Mouse (Mus musculus) ovary, postnatal 14 days (tissue): ENCODE measurements around the gene Olfr223.
"Not testable (repeated sequence)": the region's sequence is repeated elsewhere in the genome, so short reads cannot be mapped to it uniquely, and the experiment has no call there.

Source experiments
- DNase-seq: peaks from one replicate; pipeline ENCODE4 v3.0.0; 2022; ENCODE audit warnings: low spot score

The Olfr223 gene

GRCm38 (mm10) chr11:59593189-59593588 lies at the start of gene Olfr223:
Olfr223 (minus strand) TSS chr11:59593289.
- DNase-seq: no peak

- DNase-seq: no peak
Measured at GRCm38 (mm10) chr11:59642420-59642819, 49.3 kb upstream of the Olfr223 start.

- no peak for DNase-seq
Measured at GRCm38 (mm10) chr11:59641227-59641626, 48.1 kb upstream of the Olfr223 start.

DNA sequence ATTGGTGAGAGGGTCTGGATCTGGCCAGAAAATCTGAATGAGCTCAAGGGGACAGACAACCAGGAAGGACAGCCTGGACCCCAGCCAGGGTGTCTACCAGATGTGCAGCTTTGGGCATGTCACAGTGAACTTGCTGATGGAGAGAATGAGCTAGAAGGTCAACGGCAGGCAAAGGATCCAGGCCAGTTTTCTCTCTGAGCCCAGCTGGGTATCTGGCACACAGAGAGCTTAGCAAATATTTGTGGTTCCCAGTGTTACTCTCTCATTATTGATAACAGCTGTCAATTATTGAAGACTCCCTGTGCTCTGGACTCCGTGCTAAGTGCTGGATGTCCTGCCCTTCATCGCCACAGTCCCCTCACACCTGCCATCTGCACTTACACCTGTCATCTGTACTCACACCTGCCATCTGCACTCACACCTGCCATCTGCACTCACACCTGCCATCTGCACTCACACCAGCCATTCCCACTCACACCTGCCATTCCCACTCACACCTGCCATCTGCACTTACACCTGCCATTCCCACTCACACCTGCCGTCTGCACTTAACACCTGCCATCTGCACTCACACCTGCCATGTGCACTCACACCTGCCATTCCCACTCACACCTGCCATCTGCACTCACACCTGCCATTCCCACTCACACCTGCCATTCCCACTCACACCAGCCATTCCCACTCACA lies 47.0 kb upstream of the Olfr223 start:
- DNase-seq: no peak

DNA sequence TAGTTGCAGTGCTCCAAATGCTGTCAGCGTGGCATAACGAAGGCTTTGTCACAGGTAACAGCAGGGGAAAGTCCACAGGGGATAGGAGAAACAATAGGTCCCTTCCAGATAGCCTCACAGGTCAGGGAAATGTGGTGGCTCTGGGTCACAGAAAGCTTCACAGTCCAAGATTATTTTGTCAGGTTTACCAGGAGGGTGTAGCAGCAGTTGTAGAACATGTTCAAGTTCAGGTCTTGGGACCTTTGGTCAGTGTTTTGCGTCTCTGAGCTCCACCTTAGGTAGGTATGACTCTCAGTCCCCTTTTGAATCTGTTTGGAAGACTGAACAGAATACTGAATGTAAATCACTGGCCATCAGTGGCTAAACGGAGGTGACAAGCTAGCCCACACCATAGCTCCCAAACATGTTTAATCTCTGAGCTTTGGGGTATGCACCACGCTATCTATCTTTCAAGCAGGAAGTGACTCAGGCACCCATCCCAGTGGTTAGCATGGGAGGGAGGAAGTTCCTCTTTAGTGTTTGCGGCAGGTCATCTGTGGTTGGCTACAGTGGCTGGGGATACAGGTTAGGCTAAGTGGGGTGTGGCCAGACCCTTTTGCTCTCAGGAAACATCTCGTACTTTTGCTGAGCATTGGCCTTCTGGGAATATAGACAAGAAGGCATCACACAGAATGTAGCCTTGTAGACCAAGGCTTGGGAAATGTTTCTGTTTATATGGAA lies 43.8 kb upstream of the Olfr223 start:
- no peak for DNase-seq

GRCm38 (mm10) chr11:59635821-59636694 lies 43.0 kb upstream of the Olfr223 start:
- DNase-seq: no peak

GRCm38 (mm10) chr11:59635251-59635795 lies 42.2 kb upstream of the Olfr223 start:
- DNase-seq: no peak

DNA sequence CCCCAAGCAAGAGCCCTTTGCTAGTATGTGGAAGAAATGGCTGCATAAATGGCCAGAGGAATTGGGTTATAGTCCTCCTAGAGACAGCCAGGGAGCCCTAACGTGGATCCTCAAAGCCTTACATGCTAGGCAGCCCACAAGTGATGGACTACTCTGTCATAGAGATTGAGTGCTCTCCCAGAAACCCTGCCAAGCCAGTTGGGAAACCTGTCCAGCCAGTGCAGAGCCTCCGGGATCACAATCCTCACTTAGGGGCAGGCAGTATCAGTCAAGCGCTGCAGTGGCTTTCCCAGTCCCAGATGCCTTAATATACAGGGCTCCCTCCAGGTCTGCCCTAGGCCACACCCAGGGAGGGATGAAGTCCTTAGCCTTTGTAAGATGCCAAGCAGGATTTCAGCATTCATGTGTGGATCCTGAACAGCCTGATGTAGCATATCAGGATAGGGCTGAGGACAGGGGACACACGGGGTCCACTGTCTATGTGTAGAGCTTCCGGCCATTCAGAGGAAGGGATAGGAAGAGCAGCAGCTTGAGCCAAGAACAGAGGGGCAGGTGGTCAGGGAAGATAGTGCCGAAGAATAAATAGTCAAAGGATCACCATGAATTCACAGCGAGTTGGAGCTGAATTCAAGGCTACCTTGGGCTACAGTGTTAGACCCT lies 41.0 kb upstream of the Olfr223 start:
- DNase-seq: no peak

DNA sequence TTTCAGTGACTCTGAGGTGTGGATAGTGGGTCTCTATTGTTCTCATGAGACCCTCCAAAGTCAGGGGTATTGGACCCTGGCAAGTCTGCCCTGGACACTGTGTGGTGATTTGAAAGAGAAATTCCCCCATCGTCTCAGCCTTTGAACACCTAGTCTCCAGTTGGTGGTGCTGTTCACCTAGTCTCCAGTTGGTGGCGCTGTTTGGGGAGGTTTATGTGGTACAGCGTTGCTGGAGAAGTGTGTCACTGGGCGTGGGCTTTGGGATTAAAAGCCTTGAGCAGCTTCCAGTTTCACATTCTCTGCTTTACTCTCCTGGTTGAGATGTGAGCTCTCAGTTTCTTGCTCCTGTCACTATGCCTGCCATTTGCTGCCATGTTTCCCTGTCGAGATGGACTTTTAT lies 39.9 kb upstream of the Olfr223 start:
- peak; percentile 47 for DNase-seq

DNA sequence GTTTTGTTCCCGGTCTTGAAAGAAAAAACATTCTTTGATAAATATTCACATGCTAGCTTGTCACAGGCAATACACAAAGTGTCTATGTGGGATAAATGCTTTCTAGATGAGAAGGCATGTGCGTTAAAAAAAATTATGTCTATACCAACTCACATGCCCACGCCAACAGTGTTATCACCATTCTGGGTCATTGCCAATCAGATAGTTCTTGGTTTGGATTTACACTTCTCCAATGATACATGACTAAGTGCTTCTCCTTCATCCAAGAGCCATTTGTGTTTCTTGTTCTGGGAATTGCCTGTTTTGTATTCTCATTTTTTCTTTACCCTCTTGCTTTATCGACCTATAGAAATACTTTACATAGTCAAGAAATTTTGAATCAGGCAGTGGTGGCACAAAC lies 38.9 kb upstream of the Olfr223 start:
- DNase-seq: no peak

- no peak for DNase-seq
Measured at GRCm38 (mm10) chr11:59629871-59630270, 36.8 kb upstream of the Olfr223 start.

- no peak for DNase-seq
Measured at GRCm38 (mm10) chr11:59628177-59628576, 35.1 kb upstream of the Olfr223 start.

DNA sequence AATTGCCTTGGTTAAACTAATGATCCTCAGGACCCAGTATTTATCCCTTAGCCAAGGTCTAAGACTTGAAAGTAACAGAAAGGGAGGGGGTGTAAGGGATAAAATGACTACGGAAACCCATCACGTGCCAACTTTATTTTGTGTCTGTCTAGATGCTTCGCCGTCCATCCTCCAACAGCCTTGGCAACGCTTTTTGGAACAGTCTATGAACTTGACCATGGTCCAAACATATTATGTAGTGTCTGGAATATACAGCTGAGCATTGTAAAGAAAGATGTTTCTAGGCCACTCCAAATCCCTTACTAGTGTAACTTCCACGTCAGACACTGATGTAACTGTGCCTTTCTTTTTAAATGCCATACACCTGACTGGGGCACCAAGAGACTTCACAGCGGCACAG lies 33.1 kb upstream of the Olfr223 start:
- no peak for DNase-seq

- peak; percentile 49 for DNase-seq
Measured at GRCm38 (mm10) chr11:59624017-59624630, 31.0 kb upstream of the Olfr223 start.

GRCm38 (mm10) chr11:59622214-59622613 lies 29.1 kb upstream of the Olfr223 start:
- DNase-seq: no peak

GRCm38 (mm10) chr11:59616986-59617385 lies 23.9 kb upstream of the Olfr223 start:
- not testable (repeated sequence) for DNase-seq

- no peak for DNase-seq
Measured at GRCm38 (mm10) chr11:59614120-59614519, 21.0 kb upstream of the Olfr223 start.

- no peak for DNase-seq
Measured at GRCm38 (mm10) chr11:59611646-59612045, 18.6 kb upstream of the Olfr223 start.

- DNase-seq: no peak
Measured at GRCm38 (mm10) chr11:59602287-59602686, 9.2 kb upstream of the Olfr223 start.

GRCm38 (mm10) chr11:59600872-59601271 lies 7.8 kb upstream of the Olfr223 start:
- DNase-seq: no peak

DNA sequence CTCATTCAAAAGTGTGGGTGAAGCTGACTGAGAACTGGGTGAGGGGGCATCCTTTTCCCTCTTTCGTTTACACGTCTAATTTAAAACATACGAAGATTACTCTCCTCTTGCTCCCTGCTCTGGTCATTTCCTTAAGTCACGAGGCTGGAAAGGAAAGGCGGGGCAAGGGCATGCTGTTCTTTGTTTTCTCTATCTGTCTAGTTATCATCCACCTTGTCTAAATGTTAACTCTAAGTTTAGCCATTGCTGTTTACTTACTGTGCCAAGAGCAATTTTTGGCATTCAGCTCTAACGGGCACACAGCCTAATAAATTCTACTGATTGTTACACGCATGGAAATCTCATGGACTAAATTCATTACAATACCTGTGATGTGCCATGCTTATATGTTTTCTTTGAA lies 6.1 kb upstream of the Olfr223 start:
- DNase-seq: no peak
